Mouse (Mus musculus) brain, embryonic 14.5 days (tissue): ENCODE data around the gene Snx33.

Experiments used
- CTCF ChIP-seq: fragments of 200-500 bp; IDR thresholded peaks from 2 replicates; pipeline ENCODE4 v1.5.1; 2012; ENCODE audit warnings: inconsistent platforms, mild to moderate bottlenecking, moderate library complexity, borderline replicate concordance; ENCODE audit not compliant: insufficient read depth, insufficient read length; ENCODE audit errors: extremely low read depth
- POLR2A ChIP-seq: fragments of 200-500 bp; IDR thresholded peaks from 2 replicates; pipeline ENCODE4 v1.6.1; 2012; ENCODE audit warnings: mild to moderate bottlenecking, inconsistent platforms, borderline replicate concordance; ENCODE audit not compliant: poor library complexity, insufficient read depth, insufficient read length, severe bottlenecking; ENCODE audit errors: extremely low read depth

GRCm38 (mm10) chr9:56961591-56961990, 33.4 kb upstream of the Snx33 start:
- TF ChIP-seq POLR2A: no peak
- TF ChIP-seq CTCF: peak; percentile 11; the same call in 1 of the 2 replicates
